Mouse (Mus musculus): ENCODE data around the gene Paf1. TPM values are rescaled to one million over a fixed set of nuclear protein-coding genes. Genes with fewer than 3 reads are reported as not detected.

Paf1 gene
- polyA plus RNA-seq, 1 experiment from 2014 or later, result 30.7 TPM

DNA sequence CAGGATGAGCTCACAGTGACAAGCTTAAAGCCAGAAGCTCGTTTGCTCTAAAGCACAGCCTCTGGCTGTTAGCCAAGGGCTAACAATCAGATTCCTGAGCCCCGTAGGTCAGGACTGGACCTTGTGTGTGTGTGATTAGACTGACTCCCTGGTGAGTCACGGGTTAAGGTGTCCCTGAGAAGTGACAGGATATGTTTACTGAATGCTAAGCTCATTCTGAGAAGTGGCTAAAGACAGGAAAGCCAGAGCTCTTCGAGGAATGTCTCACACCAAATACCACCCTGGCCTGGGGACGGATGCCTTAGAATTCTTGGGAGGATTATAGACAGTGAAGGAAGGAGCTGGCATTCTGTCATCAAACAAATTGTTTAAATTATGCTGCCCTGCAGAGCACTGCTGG, 34.8 kb upstream of the Paf1 start:
- DNase-seq, result no peak
- H3K9me3 ChIP-seq (replicated peaks), result no peaks in the 10 kb centered on the region
- peaks cover 48% of the 10 kb centered on the region for H3K36me3 ChIP-seq
- ATAC-seq (ENCODE audit: low read depth), result peak; percentile 19; the same call in 1 of the 2 replicates
- H3K4me2 ChIP-seq, result peak overlapping the region; percentile 23; the same call in 1 of the 2 replicates
- H3K27me3 ChIP-seq, result no peaks in the 10 kb centered on the region
- H3K4me3 ChIP-seq (replicated peaks), result no peak overlapping the region
- WGBS (ENCODE audit: insufficient replicate concordance), result 13% methylated on average over 5 of the region's 5 CpGs
- H3K27ac ChIP-seq, result peak overlapping the region; percentile 75
- H3K9ac ChIP-seq, result no peak overlapping the region
- H3K4me1 ChIP-seq (replicated peaks), result peaks cover 38% of the 10 kb centered on the region

DNA sequence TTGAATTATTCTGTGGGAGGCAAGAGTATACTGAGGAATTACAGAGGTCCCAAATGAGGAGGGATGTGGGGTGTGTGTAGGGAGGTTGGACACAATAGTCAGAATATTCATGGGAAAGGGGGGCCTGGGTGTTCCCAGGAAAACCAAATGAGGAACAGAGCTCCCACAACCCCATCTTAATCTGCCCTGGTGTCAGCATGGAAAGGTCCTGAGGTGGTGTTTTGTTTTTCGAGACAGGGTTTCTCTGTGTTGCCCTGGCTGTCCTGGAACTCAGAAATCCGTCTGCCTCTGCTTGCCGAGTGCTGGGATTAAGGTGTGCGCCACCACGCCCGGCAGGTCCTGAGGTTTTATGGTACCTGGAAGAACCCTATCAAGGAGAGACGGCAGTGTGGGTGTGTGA, 34.3 kb upstream of the Paf1 start:
- H3K27ac ChIP-seq, result peak overlapping the region; percentile 75; the same call in 1 of the 2 replicates
- H3K4me3 ChIP-seq (replicated peaks), result no peak overlapping the region
- 53% methylated on average over 7 of the region's 7 CpGs for WGBS (ENCODE audit: insufficient replicate concordance)

GRCm38 (mm10) chr7:28359854-28360253, 32.9 kb upstream of the Paf1 start:
- no peak for ATAC-seq (ENCODE audit: low read depth)
- 79% methylated on average over 10 of the region's 10 CpGs for WGBS (ENCODE audit: insufficient replicate concordance)
- H3K36me3 ChIP-seq, result peaks cover 29% of the 10 kb centered on the region

More for the DNA sequence above, 34.3 kb upstream of the Paf1 start:
- no peak for ATAC-seq (ENCODE audit: low read depth)
- H3K4me1 ChIP-seq (replicated peaks), result peaks cover 33% of the 10 kb centered on the region
- H3K4me2 ChIP-seq, result no peak overlapping the region
- H3K9ac ChIP-seq, result no peak overlapping the region
- H3K27me3 ChIP-seq, result no peaks in the 10 kb centered on the region
- H3K36me3 ChIP-seq, result peaks cover 43% of the 10 kb centered on the region
- DNase-seq, result no peak
- H3K9me3 ChIP-seq (replicated peaks), result no peaks in the 10 kb centered on the region

GRCm38 (mm10) chr7:28360291-28360690, 32.5 kb upstream of the Paf1 start:
- Histone ChIP-seq H3K4me1 (replicated peaks) (peaks cover 27% of the 10 kb centered on the region), H3K9ac (no peak overlapping the region), H3K4me3 (replicated peaks) (no peak overlapping the region), H3K36me3 (peaks cover 25% of the 10 kb centered on the region), H3K27me3 (no peaks in the 10 kb centered on the region), H3K9me3 (replicated peaks) (no peaks in the 10 kb centered on the region), H3K4me2 (no peak overlapping the region), H3K27ac (no peak overlapping the region)
- DNase-seq, result no peak
- ATAC-seq (ENCODE audit: low read depth), result no peak
- 78% methylated on average over 6 of the region's 6 CpGs for WGBS (ENCODE audit: insufficient replicate concordance)

More at GRCm38 (mm10) chr7:28359854-28360253, 32.9 kb upstream of the Paf1 start:
- H3K4me2 ChIP-seq, result no peak overlapping the region
- DNase-seq, result no peak
- no peak overlapping the region for H3K4me3 ChIP-seq (replicated peaks)
- no peak overlapping the region for H3K27ac ChIP-seq
- no peaks in the 10 kb centered on the region for H3K27me3 ChIP-seq
- H3K4me1 ChIP-seq (replicated peaks), result peaks cover 27% of the 10 kb centered on the region
- no peaks in the 10 kb centered on the region for H3K9me3 ChIP-seq (replicated peaks)
- H3K9ac ChIP-seq, result no peak overlapping the region

DNA sequence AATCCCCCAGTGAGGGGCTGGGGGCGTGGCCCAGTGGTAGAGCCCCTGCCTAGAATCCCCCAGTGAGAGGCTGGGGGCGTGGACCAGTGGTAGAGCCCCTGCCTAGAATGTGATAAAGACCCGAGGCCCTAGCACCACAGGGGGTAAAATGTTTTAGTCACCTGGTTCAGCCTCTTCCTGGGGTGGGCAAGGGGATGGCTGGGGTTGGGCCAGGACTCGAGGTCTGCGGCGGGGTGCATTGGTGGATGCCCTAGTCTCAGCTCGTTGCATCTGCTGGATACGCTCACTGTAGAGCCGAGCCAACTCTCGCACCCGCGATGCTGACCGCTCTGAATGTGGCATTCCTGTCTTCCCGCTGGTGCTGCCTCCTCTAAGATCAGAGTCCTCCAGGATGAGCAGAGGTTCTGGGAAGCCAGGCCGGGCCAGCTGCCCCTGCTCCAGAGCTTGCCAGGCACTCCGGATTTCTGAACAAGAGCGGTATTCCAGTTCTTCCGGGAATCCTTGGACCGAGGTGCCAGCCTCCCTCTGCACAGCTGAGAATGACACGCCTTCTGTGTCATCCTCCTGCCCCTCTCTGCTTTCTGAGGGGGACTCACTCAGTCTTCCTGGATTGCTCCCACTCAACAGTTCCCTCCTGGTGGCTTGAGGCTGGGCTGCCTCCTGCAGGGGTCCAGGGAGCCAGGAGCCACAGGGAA, 31.0 kb upstream of the Paf1 start:
- H3K27ac ChIP-seq, result no peak overlapping the region
- DNase-seq (no peak), ATAC-seq (ENCODE audit: low read depth) (no peak)
- no peak overlapping the region for H3K4me2 ChIP-seq
- no peaks in the 10 kb centered on the region for H3K9me3 ChIP-seq (replicated peaks)
- no peaks in the 10 kb centered on the region for H3K27me3 ChIP-seq
- peaks cover 24% of the 10 kb centered on the region for H3K4me1 ChIP-seq (replicated peaks)
- H3K4me3 ChIP-seq (replicated peaks), result no peak overlapping the region
- no peak overlapping the region for H3K9ac ChIP-seq
- peaks cover 28% of the 10 kb centered on the region for H3K36me3 ChIP-seq
- 83% methylated on average over 20 of the region's 20 CpGs for WGBS (ENCODE audit: insufficient replicate concordance)

- Histone ChIP-seq H3K36me3 (peaks cover 31% of the 10 kb centered on the region), H3K27me3 (no peaks in the 10 kb centered on the region), H3K4me2 (no peak overlapping the region), H3K4me1 (replicated peaks) (peaks cover 16% of the 10 kb centered on the region), H3K9me3 (replicated peaks) (no peaks in the 10 kb centered on the region), H3K4me3 (replicated peaks) (no peak overlapping the region), H3K27ac (no peak overlapping the region), H3K9ac (no peak overlapping the region)
- WGBS (ENCODE audit: insufficient replicate concordance), result 72% methylated on average over 16 of the region's 16 CpGs
- DNase-seq (no peak), ATAC-seq (ENCODE audit: low read depth) (no peak)
Observed at GRCm38 (mm10) chr7:28362441-28363060, 30.2 kb upstream of the Paf1 start.

DNA sequence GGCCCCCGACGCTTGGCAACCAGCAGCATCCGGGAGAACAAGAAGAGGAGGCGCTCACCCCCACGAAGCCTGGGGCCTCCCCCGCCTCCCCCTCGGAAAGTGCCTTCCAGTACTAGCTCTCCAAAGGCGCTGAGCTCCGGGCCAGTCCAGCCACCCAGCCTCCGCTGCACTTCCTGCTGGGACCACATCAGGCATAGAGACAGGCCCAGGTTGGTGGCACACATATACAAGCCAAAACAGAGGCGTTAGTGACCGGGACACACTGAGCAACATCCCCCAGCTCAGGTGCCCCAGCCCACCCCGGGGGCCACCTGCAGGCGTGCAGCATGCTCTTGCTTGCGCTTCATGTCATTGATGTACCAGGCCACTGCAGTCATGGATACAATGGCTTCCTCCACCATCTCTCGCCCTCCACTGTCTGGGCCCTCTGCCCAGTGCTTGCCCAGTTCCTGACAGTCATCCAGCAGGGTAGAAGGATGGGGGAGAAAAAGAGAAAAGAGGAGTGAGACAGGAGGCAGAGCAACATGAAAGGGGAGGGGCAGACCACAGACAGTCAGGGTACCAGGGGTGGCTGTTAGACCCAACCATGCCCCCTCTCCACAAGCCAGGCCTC, 25.0 kb upstream of the Paf1 start:
- Histone ChIP-seq H3K4me3 (replicated peaks) (no peak overlapping the region), H3K27ac (no peak overlapping the region), H3K4me2 (no peak overlapping the region), H3K36me3 (peaks cover 14% of the 10 kb centered on the region), H3K9me3 (replicated peaks) (no peaks in the 10 kb centered on the region), H3K27me3 (peaks cover 18% of the 10 kb centered on the region; the same call in 1 of the 2 replicates), H3K9ac (no peak overlapping the region), H3K4me1 (replicated peaks) (peaks cover 28% of the 10 kb centered on the region)
- no peak for ATAC-seq (ENCODE audit: low read depth)
- 76% methylated on average over 16 of the region's 16 CpGs for WGBS (ENCODE audit: insufficient replicate concordance)
- DNase-seq, result no peak

DNA sequence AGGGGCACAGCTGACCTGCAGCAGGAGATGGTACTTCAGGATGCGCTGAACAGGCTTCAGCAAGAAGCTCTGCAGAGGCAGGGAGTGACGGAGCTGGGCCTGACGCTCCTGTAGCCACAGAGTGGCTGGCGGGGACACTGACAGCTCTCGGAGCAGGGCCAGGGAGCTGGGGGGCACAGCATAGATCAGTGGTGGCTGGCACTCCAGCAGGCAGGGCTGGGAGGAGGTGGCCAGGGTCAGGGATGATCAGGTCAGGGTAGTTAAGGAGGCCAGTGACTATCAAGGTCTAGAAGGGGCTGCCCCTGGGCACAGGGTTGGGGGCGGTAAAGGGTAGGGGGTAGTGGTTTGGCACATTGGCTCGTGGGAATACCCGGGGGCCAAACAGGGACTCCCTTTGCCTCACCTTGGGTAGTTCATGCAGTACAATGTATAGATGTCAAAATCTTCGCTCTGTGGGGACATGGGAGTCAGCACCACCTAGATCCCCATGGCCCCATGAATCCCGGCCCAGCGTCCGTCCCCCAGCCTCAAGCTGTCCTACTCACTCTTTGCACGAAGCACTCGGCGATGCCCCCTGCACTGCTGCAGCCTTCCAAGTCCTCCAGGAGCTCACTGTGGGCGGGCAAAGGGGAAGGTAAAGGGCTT, 24.4 kb upstream of the Paf1 start:
- Histone ChIP-seq H3K36me3 (peaks cover 14% of the 10 kb centered on the region), H3K9me3 (replicated peaks) (no peaks in the 10 kb centered on the region), H3K27ac (no peak overlapping the region), H3K4me2 (no peak overlapping the region), H3K4me1 (replicated peaks) (peaks cover 33% of the 10 kb centered on the region), H3K4me3 (replicated peaks) (no peak overlapping the region), H3K9ac (no peak overlapping the region), H3K27me3 (peaks cover 18% of the 10 kb centered on the region; the same call in 1 of the 2 replicates)
- DNase-seq (no peak), ATAC-seq (ENCODE audit: low read depth) (no peak)
- 73% methylated on average over 16 of the region's 16 CpGs for WGBS (ENCODE audit: insufficient replicate concordance)

- no peaks in the 10 kb centered on the region for H3K9me3 ChIP-seq (replicated peaks)
- no peak for ATAC-seq (ENCODE audit: low read depth)
- H3K9ac ChIP-seq, result 0 out of 2 replicates have a peak overlapping the region, but pooled peaks have one; percentile 81
- peaks cover 18% of the 10 kb centered on the region; the same call in 1 of the 2 replicates for H3K27me3 ChIP-seq
- WGBS (ENCODE audit: insufficient replicate concordance), result 84% methylated on average over 14 of the region's 14 CpGs
- H3K27ac ChIP-seq, result no peak overlapping the region
- peak overlapping the region; percentile 98 for H3K4me2 ChIP-seq
- peaks cover 50% of the 10 kb centered on the region for H3K4me1 ChIP-seq (replicated peaks)
- H3K36me3 ChIP-seq, result peaks cover 14% of the 10 kb centered on the region
- peak overlapping the region; percentile 73; the same call in 1 of the 2 replicates for H3K4me3 ChIP-seq (replicated peaks)
- no peak for DNase-seq
Observed at GRCm38 (mm10) chr7:28370051-28370450, 22.7 kb upstream of the Paf1 start.

DNA sequence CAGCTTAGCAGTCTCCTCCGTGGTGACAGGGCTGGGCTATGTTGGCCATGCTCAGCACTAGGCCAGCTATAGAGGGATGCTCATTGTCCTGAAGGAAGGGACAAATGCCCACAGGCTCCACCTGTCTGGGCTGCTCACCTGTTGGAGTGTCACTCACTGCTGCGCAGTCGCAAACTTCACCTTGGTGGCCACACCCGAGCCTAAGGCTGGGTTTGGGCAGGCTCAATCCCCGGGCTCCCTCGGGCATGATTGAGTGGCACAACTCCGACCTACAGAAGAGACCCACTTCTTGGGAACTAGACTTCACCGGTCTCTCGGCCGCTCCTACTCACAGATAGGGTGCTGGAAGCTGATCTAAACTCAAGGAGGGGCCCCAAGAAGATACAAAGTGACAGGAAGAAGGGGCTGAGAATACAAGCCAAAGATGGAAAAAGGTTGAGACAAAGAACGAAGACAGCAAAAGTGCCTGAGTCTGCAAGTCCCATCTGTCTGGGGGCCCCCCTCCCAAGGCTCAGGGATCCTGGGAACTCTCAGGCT, 21.7 kb upstream of the Paf1 start:
- H3K9ac ChIP-seq, result peak overlapping the region; percentile 81
- peak overlapping the region; percentile 73 for H3K4me3 ChIP-seq (replicated peaks)
- peaks cover 12% of the 10 kb centered on the region for H3K36me3 ChIP-seq
- H3K9me3 ChIP-seq (replicated peaks), result no peaks in the 10 kb centered on the region
- ATAC-seq (ENCODE audit: low read depth) (no peak), DNase-seq (no peak)
- H3K4me2 ChIP-seq, result peak overlapping the region; percentile 98
- H3K4me1 ChIP-seq (replicated peaks), result peaks cover 58% of the 10 kb centered on the region
- peaks cover 18% of the 10 kb centered on the region; the same call in 1 of the 2 replicates for H3K27me3 ChIP-seq
- H3K27ac ChIP-seq, result peak overlapping the region; percentile 86
- 14% methylated on average over 11 of the region's 11 CpGs for WGBS (ENCODE audit: insufficient replicate concordance)

DNA sequence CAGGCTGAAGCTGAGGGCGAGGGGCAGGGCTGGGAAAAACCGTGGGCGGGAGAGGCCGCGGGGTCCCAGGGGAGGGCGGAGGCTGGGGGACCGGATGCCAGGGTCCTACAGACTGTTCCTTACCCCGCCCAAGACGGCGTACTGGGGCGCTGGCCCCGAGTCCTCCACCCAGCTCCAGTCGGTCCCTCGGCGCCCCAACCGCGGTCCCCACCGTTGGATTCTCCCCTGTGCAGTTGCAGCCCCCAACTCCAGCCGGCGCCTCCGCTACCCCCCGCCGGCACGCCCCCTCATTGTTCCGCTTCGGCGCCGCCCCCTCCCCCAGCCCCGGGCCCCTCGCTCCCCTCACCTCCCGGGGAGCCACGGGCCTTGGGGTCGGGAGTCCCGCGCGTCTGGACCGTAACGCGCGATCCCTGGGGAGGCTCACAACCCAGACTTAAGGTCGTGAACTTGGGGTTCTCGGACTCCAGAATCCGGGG, 21.2 kb upstream of the Paf1 start:
- Histone ChIP-seq H3K36me3 (peaks cover 11% of the 10 kb centered on the region), H3K4me1 (replicated peaks) (peaks cover 63% of the 10 kb centered on the region), H3K9me3 (replicated peaks) (no peaks in the 10 kb centered on the region), H3K27me3 (peaks cover 18% of the 10 kb centered on the region; the same call in 1 of the 2 replicates), H3K9ac (peak overlapping the region; percentile 81), H3K4me3 (replicated peaks) (peak overlapping the region; percentile 73), H3K4me2 (peak overlapping the region; percentile 98), H3K27ac (peak overlapping the region; percentile 86)
- DNase-seq (no peak), ATAC-seq (ENCODE audit: low read depth) (no peak)
- WGBS (ENCODE audit: insufficient replicate concordance), result under 1% methylated on average over 43 of the region's 43 CpGs

Data from liver, embryonic 13.5 days (tissue).